In the genomic region with DNA sequence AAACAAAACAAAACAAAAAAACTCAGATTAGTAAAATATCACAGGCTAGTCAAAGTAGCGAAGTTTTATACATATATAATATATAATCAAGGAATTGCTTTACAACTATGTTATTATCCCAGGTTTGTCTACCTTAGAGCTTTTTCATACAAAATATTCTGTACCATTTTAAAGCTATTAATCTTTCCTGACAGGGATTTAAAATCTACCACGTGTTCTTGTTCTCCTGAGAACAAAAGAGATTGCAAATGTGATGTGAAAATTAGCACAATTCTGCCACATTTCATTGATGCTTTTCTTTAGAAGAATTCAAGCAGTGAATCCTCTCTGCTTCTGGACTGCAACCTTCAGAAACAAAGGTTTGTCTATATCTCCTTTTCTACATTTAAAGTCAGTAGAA, we compare ENCODE assay signal across 33 mouse cellular contexts. TPM values are rescaled to one million over a fixed set of nuclear protein-coding genes. Genes with fewer than 3 reads are reported as not detected.
"Had no signal": no experiment of that assay in that cellular context is flagged by ENCODE, and none has a peak within 500 bp of the region (broad histone marks: within the 10 kb centered on the region; RNA-seq: fewer than 3 reads in every experiment).

No protein-coding gene starts in this region.

- H3K27ac ChIP-seq: embryonic facial prominence, embryonic 10.5 days; embryonic facial prominence, embryonic 12.5 days; embryonic facial prominence, embryonic 13.5 days; embryonic facial prominence, embryonic 15.5 days; forebrain, embryonic 10.5 days; forebrain, embryonic 12.5 days; forebrain, embryonic 15.5 days; gastrocnemius, adult 2 months; heart, adult 2 months; heart, embryonic 10.5 days had no signal

- H3K4me1 ChIP-seq: embryonic facial prominence, embryonic 10.5 days; embryonic facial prominence, embryonic 12.5 days; embryonic facial prominence, embryonic 13.5 days; embryonic facial prominence, embryonic 15.5 days; forebrain, embryonic 10.5 days; forebrain, embryonic 12.5 days; heart, embryonic 10.5 days had no signal

- H3K27me3 ChIP-seq: embryonic facial prominence, embryonic 12.5 days; embryonic facial prominence, embryonic 13.5 days; embryonic facial prominence, embryonic 15.5 days; forebrain, embryonic 12.5 days; forebrain, embryonic 15.5 days had no signal

- H3K9me3 ChIP-seq: embryonic facial prominence, embryonic 10.5 days; embryonic facial prominence, embryonic 12.5 days; embryonic facial prominence, embryonic 13.5 days; embryonic facial prominence, embryonic 15.5 days; forebrain, embryonic 10.5 days; forebrain, embryonic 12.5 days; forebrain, embryonic 15.5 days; heart, embryonic 10.5 days had no signal

- H3K9ac ChIP-seq: embryonic facial prominence, embryonic 12.5 days; embryonic facial prominence, embryonic 13.5 days; embryonic facial prominence, embryonic 15.5 days; forebrain, embryonic 12.5 days; forebrain, embryonic 15.5 days had no signal

- H3K36me3 ChIP-seq: embryonic facial prominence, embryonic 10.5 days; embryonic facial prominence, embryonic 12.5 days; embryonic facial prominence, embryonic 13.5 days; embryonic facial prominence, embryonic 15.5 days; forebrain, embryonic 10.5 days; forebrain, embryonic 12.5 days; forebrain, embryonic 15.5 days; heart, embryonic 10.5 days had no signal

- ATAC-seq: forebrain, embryonic 15.5 days had no signal

- DNase-seq: cerebellum, adult 8-10 months; cerebellum, adult 9-10 months; cerebellum, adult 9-11 months; cerebellum, postnatal 10 days; cerebellum, postnatal 14 days; cerebellum, postnatal 25 days; cerebellum, postnatal 36 days; embryo, embryonic 11 days; gastrocnemius, adult 2 months; gastrocnemius, postnatal 10 days; gastrocnemius, postnatal 14 days; gastrocnemius, postnatal 25 days; gastrocnemius, postnatal 36 days; heart, adult 11 months; heart, adult 18-20 months; heart, adult 2 months had no signal

- H3K4me3 ChIP-seq: embryonic facial prominence, embryonic 10.5 days; embryonic facial prominence, embryonic 12.5 days; embryonic facial prominence, embryonic 13.5 days; embryonic facial prominence, embryonic 15.5 days; erythroblast, embryonic 14.5 days; forebrain, embryonic 10.5 days; forebrain, embryonic 12.5 days; forebrain, embryonic 15.5 days; gastrocnemius, adult 2 months; heart, adult 2 months; heart, embryonic 10.5 days had no signal

- H3K4me2 ChIP-seq: embryonic facial prominence, embryonic 12.5 days; embryonic facial prominence, embryonic 13.5 days; embryonic facial prominence, embryonic 15.5 days; forebrain, embryonic 12.5 days; forebrain, embryonic 15.5 days; heart, embryonic 11.5 days had no signal

RNA-seq across cellular contexts. Expression of gene Mettl21e, which starts 4.3 kb away (rescaled TPM):
- total RNA-seq: common myeloid progenitor, adult 5-6 weeks; granulocyte monocyte progenitor cell, adult 5-6 weeks; heart, adult 18-20 months; heart, adult 8-10 months had no signal
- polyA plus RNA-seq: cortical plate, adult 2 months; embryonic facial prominence, embryonic 10.5 days; embryonic facial prominence, embryonic 11.5 days; embryonic facial prominence, embryonic 13.5 days; erythroblast, embryonic 14.5 days; forebrain, embryonic 10.5 days; forebrain, embryonic 11.5 days; forebrain, embryonic 12.5 days; forebrain, embryonic 15.5 days; gonadal fat pad, adult 2 months; heart, adult 2 months; heart, embryonic 10.5 days; heart, embryonic 11.5 days had no signal
